Mouse (Mus musculus) C2C12 (cell line): ENCODE measurements around the gene Arhgap6. TPM values are rescaled to one million over a fixed set of nuclear protein-coding genes. Genes with fewer than 3 reads are reported as not detected.

ENCODE experiments used
- H3K27me3 ChIP-seq: one replicate; pipeline ENCODE4 v1.6.1; 2011; ENCODE audit not compliant: control insufficient read depth, insufficient read depth, insufficient read length
- H3K36me3 ChIP-seq: one replicate; pipeline ENCODE4 v1.6.1; 2011; ENCODE audit not compliant: control insufficient read depth, insufficient read depth
- H3K4me3 ChIP-seq: one replicate; pipeline ENCODE4 v1.5.1; 2011; ENCODE audit warnings: mild to moderate bottlenecking, control low read depth; ENCODE audit not compliant: poor library complexity, insufficient read depth, severe bottlenecking
- H3K79me2 ChIP-seq: one replicate; pipeline ENCODE4 v1.6.1; 2011; ENCODE audit not compliant: control insufficient read depth, insufficient read depth
- H3K79me3 ChIP-seq: one replicate; pipeline ENCODE4 v1.6.1; 2011; ENCODE audit warnings: low read depth, control low read depth
- H3ac ChIP-seq: one replicate; pipeline ENCODE3; 2011; ENCODE audit warnings: low read depth; ENCODE audit not compliant: control insufficient read depth, insufficient read length
- CEBPB ChIP-seq: IDR thresholded peaks from one replicate; pipeline ENCODE4 v1.6.1; 2011; ENCODE audit warnings: low read depth, mild to moderate bottlenecking, control low read depth, moderate library complexity
- CTCF ChIP-seq: IDR thresholded peaks from one replicate; pipeline ENCODE4 v1.5.1; 2011; ENCODE audit not compliant: control insufficient read depth, insufficient read depth, insufficient read length
- FOSL1 ChIP-seq: IDR thresholded peaks from one replicate; pipeline ENCODE4 v1.8.0; 2011; ENCODE audit warnings: mild to moderate bottlenecking, low read length; ENCODE audit not compliant: poor library complexity, insufficient read depth, severe bottlenecking
- MAX ChIP-seq: IDR thresholded peaks from one replicate; pipeline ENCODE4 v1.6.1; 2011; ENCODE audit warnings: mild to moderate bottlenecking, control low read depth
- MYOD1 ChIP-seq: IDR thresholded peaks from one replicate; pipeline ENCODE4 v1.6.1; 2011; ENCODE audit warnings: low read depth; ENCODE audit not compliant: control insufficient read depth, insufficient read length
- MYOG ChIP-seq: IDR thresholded peaks from one replicate; pipeline ENCODE4 v1.6.1; 2011; ENCODE audit not compliant: control insufficient read depth, insufficient read length; ENCODE audit errors: extremely low read depth
- USF1 ChIP-seq: IDR thresholded peaks from one replicate; pipeline ENCODE4 v1.6.1; 2011; ENCODE audit warnings: low read depth, mild to moderate bottlenecking, control low read depth, moderate library complexity
- polyA plus RNA-seq: library from polyadenylated mRNA; unstranded; fragments of >200 nt; fragmentation: generic; extraction: Trizol; gene quantifications from one replicate; pipeline ENCODE4 v1.2.1, GENCODE M21; 2012; ENCODE audit warnings: missing spikeins

Gene Arhgap6
- polyA plus RNA-seq, 1 experiment = 0.27 TPM

- H3ac ChIP-seq = no peak overlapping the region
- no peak for TF ChIP-seq USF1
- TF ChIP-seq FOSL1 = no peak
- TF ChIP-seq MYOD1 = no peak
- TF ChIP-seq MYOG = no peak
- TF ChIP-seq CEBPB = no peak
- TF ChIP-seq CTCF = no peak
- no peak for TF ChIP-seq MAX
- H3K79me3 ChIP-seq = no peaks in the 10 kb centered on the region
- H3K36me3 ChIP-seq = no peaks in the 10 kb centered on the region
- no peaks in the 10 kb centered on the region for H3K79me2 ChIP-seq
- H3K27me3 ChIP-seq = no peaks in the 10 kb centered on the region
- H3K4me3 ChIP-seq = no peak overlapping the region
These were observed 280.1 kb downstream of the Arhgap6 start for GRCm38 (mm10) chrX:169075020-169075419.

GRCm38 (mm10) chrX:169081609-169082008 lies 286.7 kb downstream of the Arhgap6 start:
- H3K79me2 ChIP-seq = no peaks in the 10 kb centered on the region
- H3ac ChIP-seq = no peak overlapping the region
- H3K79me3 ChIP-seq = no peaks in the 10 kb centered on the region
- H3K4me3 ChIP-seq = no peak overlapping the region
- H3K36me3 ChIP-seq = no peaks in the 10 kb centered on the region
- no peaks in the 10 kb centered on the region for H3K27me3 ChIP-seq
- TF ChIP-seq CEBPB (no peak), MYOD1 (no peak), MAX (no peak), USF1 (no peak), MYOG (no peak), FOSL1 (no peak), CTCF (no peak)

DNA sequence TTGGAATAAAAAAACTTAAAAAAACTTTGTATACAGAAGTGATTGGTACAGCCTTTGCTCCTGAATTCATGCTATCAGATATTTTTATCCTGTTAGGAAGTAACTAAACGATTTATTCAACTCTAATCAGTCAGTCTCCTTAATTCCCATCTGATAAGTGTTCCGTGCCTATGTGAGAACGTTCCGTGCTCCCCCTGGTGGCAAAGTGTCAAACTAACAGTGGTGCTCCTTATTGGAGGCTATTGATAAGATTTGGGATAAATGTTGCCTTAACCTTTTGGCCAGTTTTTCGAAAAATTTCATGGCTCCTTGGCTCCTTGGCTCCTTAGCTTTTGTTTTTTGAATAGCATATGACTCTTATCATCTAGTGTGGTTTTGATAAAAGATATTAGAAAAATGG lies 291.0 kb downstream of the Arhgap6 start:
- no peaks in the 10 kb centered on the region for H3K27me3 ChIP-seq
- H3K4me3 ChIP-seq = no peak overlapping the region
- H3K79me2 ChIP-seq = no peaks in the 10 kb centered on the region
- no peak overlapping the region for H3ac ChIP-seq
- TF ChIP-seq CEBPB = no peak
- no peak for TF ChIP-seq MYOG
- no peak for TF ChIP-seq USF1
- TF ChIP-seq CTCF = no peak
- TF ChIP-seq MAX = no peak
- TF ChIP-seq MYOD1 = no peak
- no peak for TF ChIP-seq FOSL1
- H3K36me3 ChIP-seq = no peaks in the 10 kb centered on the region
- H3K79me3 ChIP-seq = no peaks in the 10 kb centered on the region

GRCm38 (mm10) chrX:169089221-169089620 lies 294.3 kb downstream of the Arhgap6 start:
- no peak overlapping the region for H3ac ChIP-seq
- H3K4me3 ChIP-seq = no peak overlapping the region
- H3K79me2 ChIP-seq = no peaks in the 10 kb centered on the region
- no peak for TF ChIP-seq FOSL1
- TF ChIP-seq CTCF = no peak
- H3K27me3 ChIP-seq = no peaks in the 10 kb centered on the region
- H3K36me3 ChIP-seq = no peaks in the 10 kb centered on the region
- H3K79me3 ChIP-seq = no peaks in the 10 kb centered on the region

GRCm38 (mm10) chrX:169094601-169095000 lies 299.7 kb downstream of the Arhgap6 start:
- no peaks in the 10 kb centered on the region for H3K27me3 ChIP-seq
- H3K79me2 ChIP-seq = no peaks in the 10 kb centered on the region
- no peak for TF ChIP-seq USF1
- TF ChIP-seq MAX = no peak
- no peak for TF ChIP-seq MYOD1
- no peak for TF ChIP-seq FOSL1
- TF ChIP-seq CEBPB = no peak
- no peak for TF ChIP-seq CTCF
- TF ChIP-seq MYOG = no peak
- no peaks in the 10 kb centered on the region for H3K36me3 ChIP-seq
- H3ac ChIP-seq = no peak overlapping the region
- no peaks in the 10 kb centered on the region for H3K79me3 ChIP-seq
- no peak overlapping the region for H3K4me3 ChIP-seq

GRCm38 (mm10) chrX:169095584-169095983 lies 300.7 kb downstream of the Arhgap6 start:
- Histone ChIP-seq H3K4me3 (no peak overlapping the region), H3K27me3 (no peaks in the 10 kb centered on the region), H3ac (no peak overlapping the region), H3K79me3 (no peaks in the 10 kb centered on the region), H3K36me3 (no peaks in the 10 kb centered on the region), H3K79me2 (no peaks in the 10 kb centered on the region)
- peak; percentile 2 for TF ChIP-seq CEBPB
- peak; percentile 24 for TF ChIP-seq FOSL1
- TF ChIP-seq USF1 = no peak
